Mouse (Mus musculus): ENCODE results near the gene Cyth1. TPM values are rescaled to one million over a fixed set of nuclear protein-coding genes. Genes with fewer than 3 reads are reported as not detected.
A peak's percentile ranks its signal among the peaks of the same experiment; 100 is the strongest.

Cyth1 gene
- 10 to 100 TPM; 54.1 to 56.0 TPM for total RNA-seq (2021)
- polyA plus RNA-seq (2012; rRNA removed): 30.7 and 39.6 TPM in 2 replicates
- long read RNA-seq, transcript Cyth1-201 (13 exons, 3,135 nt): major isoform, 6 of 29 reads
- long read RNA-seq, partial matches to known transcripts: 1 of 29 reads
- long read RNA-seq, other reads (novel, unspliced or antisense): 22 of 29 reads

DNA sequence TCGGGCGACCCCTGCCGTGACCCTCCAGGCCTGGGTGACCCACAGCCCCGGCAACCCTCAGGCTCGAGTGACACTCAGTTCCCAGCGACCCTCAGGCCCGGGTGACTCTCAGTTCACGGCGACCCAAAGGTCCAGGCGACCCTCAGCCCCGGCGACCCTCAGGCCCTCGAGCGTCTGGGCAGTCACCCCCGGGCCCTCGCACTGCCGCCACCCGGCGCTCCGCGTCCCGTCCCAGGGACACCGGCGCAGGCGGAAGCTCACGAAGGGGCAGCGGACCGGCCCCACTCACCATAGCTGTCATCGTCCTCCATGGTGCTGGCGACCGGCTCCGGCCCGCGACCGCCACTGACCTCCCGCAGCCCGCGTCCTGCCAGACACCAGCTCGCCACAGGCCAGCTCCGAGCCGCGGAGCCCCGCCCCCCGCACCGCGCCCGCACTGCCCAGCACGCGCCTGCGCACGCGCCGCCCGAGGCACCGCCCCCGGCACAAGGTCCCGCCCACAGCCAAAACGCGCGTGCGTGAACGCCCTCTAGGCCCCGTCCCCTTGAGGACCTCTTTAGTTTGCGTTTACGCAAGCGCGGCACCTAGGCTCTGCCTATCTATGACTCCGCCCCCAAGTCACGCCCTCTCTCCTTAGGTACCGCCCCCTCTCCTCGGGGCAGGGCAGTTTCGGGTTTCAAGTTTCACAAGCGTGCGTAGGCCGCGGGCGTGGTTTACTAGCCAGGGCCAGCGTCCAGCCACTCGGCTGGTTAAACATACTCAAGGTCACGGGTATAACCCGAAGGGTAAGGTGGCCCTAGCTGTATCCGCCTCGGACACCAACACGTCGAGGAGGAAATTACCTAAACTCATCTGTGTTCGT lies at the start of gene Cyth1:
Gene Cyth1, minus strand, starts transcription at position 443 of the 862 bp plus-strand sequence.
- Histone ChIP-seq H3K27me3 (ENCODE audit: control insufficient read depth, insufficient read depth, low read length) (no peaks in the 10 kb centered on the region), H3K36me3 (ENCODE audit: control insufficient read depth, insufficient read depth, low read length) (peaks cover 7% of the 10 kb centered on the region; the same call in 1 of the 2 replicates), H3K4me1 (ENCODE audit: control insufficient read depth, insufficient read depth, low read length) (peaks cover 10% of the 10 kb centered on the region), H3K79me2 (replicated peaks; ENCODE audit: control insufficient read depth, insufficient read depth, low read length) (peaks cover 1% of the 10 kb centered on the region; the same call in 1 of the 2 replicates), H3K27ac (peak within 1 kb of the TSS; percentile 98), H3K4me3 (peak within 1 kb of the TSS; percentile 79), H3K9ac (ENCODE audit: low read depth, low read length) (peak within 1 kb of the TSS; percentile 90)
- intact Hi-C loops (cut with DNase I): loop anchor here (2.0 kb wide), 1 partner anchor 14 kb away; no protein-coding TSS in a partner anchor
- under 1% methylated on average over 81 of the region's 86 CpGs for WGBS
- TF ChIP-seq CTCF (IDR thresholded peaks at IDR 0.05): no peak
- peak; percentile 70 for TF ChIP-seq EP300 (IDR thresholded peaks at IDR 0.05; ENCODE audit: insufficient read depth, low read depth, low read length)
- peak; percentile 92; the same call in 1 of the 2 replicates for TF ChIP-seq POLR2A (IDR thresholded peaks at IDR 0.05; ENCODE audit: insufficient read depth, low read depth, low read length)
- DNase-seq: peak; percentile 100

DNA sequence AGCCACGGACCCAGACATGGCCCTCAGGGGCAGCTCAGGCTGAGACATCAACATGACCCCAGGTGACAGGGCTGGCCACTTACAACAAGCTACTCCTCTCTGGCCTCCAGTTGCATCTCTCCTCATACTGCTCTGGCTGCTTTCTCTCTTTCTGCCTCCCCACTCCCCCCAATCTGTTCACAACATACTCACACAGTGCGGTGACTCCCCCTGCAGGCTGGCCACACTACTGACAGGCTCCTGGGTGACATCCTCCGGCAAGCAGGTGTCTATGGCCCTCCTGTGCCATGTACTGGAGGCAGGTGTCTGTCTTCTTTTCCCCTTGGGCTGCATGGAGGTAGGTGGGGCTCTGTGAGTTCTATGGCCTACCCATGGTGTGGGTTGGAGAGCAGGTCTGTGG lies 49.6 kb upstream of the Cyth1 start:
- no peak overlapping the region for H3K4me3 ChIP-seq
- DNase-seq: no peak
- H3K36me3 ChIP-seq (ENCODE audit: control insufficient read depth, insufficient read depth, low read length): no peaks in the 10 kb centered on the region
- no peak overlapping the region for H3K27ac ChIP-seq
- no peak for TF ChIP-seq EP300 (IDR thresholded peaks at IDR 0.05; ENCODE audit: insufficient read depth, low read depth, low read length)
- no peak for TF ChIP-seq CTCF (IDR thresholded peaks at IDR 0.05)
- TF ChIP-seq POLR2A (IDR thresholded peaks at IDR 0.05; ENCODE audit: insufficient read depth, low read depth, low read length): no peak
- no peaks in the 10 kb centered on the region for H3K27me3 ChIP-seq (ENCODE audit: control insufficient read depth, insufficient read depth, low read length)
- H3K4me1 ChIP-seq (ENCODE audit: control insufficient read depth, insufficient read depth, low read length): no peaks in the 10 kb centered on the region
- no peaks in the 10 kb centered on the region for H3K79me2 ChIP-seq (replicated peaks; ENCODE audit: control insufficient read depth, insufficient read depth, low read length)
- 78% methylated on average over 3 of the region's 3 CpGs for WGBS
- intact Hi-C loops (cut with DNase I): no loop called here
- H3K9ac ChIP-seq (ENCODE audit: low read depth, low read length): no peak overlapping the region

DNA sequence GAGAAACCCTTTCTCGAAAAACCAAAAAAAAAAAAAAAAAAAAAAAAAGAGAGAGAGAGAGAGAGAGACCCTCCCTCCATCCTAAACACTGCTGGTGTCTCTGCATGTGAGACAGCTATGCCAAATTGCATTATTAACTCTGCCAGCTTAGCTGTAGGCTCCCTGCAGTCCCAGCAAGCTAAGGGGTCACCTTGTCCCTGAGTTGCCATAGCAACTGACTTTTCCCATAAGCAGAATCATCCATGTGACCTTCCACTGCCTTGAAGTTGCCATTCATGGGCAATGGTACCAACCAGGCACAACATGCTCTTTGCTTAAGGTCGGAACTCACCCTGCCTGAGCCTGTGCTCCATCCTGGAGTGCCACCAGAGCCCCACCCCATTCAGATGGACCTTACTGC lies 46.6 kb upstream of the Cyth1 start:
- H3K36me3 ChIP-seq (ENCODE audit: control insufficient read depth, insufficient read depth, low read length): no peaks in the 10 kb centered on the region
- DNase-seq: no peak
- H3K27ac ChIP-seq: no peak overlapping the region
- H3K4me3 ChIP-seq: no peak overlapping the region
- H3K79me2 ChIP-seq (replicated peaks; ENCODE audit: control insufficient read depth, insufficient read depth, low read length): no peaks in the 10 kb centered on the region
- H3K4me1 ChIP-seq (ENCODE audit: control insufficient read depth, insufficient read depth, low read length): peaks cover 2% of the 10 kb centered on the region
- 76% methylated on average over 2 of the region's 2 CpGs for WGBS
- intact Hi-C loops (cut with DNase I): no loop called here
- no peak overlapping the region for H3K9ac ChIP-seq (ENCODE audit: low read depth, low read length)
- TF ChIP-seq POLR2A (IDR thresholded peaks at IDR 0.05; ENCODE audit: insufficient read depth, low read depth, low read length) (no peak), EP300 (IDR thresholded peaks at IDR 0.05; ENCODE audit: insufficient read depth, low read depth, low read length) (no peak), CTCF (IDR thresholded peaks at IDR 0.05) (no peak)
- no peaks in the 10 kb centered on the region for H3K27me3 ChIP-seq (ENCODE audit: control insufficient read depth, insufficient read depth, low read length)

DNA sequence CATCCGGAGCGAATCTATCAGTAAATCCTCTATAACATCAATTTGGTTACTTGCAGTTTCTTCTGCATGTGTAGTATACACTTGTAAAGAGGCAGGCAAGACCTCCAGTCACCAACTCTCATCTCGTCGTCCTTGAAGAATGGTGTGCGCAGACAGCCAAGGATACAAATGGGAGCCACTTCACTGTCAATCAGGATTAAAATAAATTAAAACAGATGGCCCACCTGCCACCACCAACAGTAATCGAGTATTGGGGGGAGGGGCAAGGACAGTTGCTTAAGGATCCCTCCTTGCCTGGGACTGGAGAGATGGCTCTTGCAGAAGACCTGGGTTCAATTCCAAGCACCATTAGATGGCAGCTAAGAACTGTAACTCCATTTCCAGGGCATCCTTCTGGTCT lies 44.3 kb upstream of the Cyth1 start:
- Histone ChIP-seq H3K36me3 (ENCODE audit: control insufficient read depth, insufficient read depth, low read length) (no peaks in the 10 kb centered on the region), H3K4me1 (ENCODE audit: control insufficient read depth, insufficient read depth, low read length) (peaks cover 8% of the 10 kb centered on the region), H3K27me3 (ENCODE audit: control insufficient read depth, insufficient read depth, low read length) (no peaks in the 10 kb centered on the region), H3K27ac (no peak overlapping the region), H3K79me2 (replicated peaks; ENCODE audit: control insufficient read depth, insufficient read depth, low read length) (no peaks in the 10 kb centered on the region), H3K9ac (ENCODE audit: low read depth, low read length) (no peak overlapping the region), H3K4me3 (no peak overlapping the region)
- no peak for DNase-seq
- WGBS: 67% methylated on average over 6 of the region's 6 CpGs
- no peak for TF ChIP-seq EP300 (IDR thresholded peaks at IDR 0.05; ENCODE audit: insufficient read depth, low read depth, low read length)
- no peak for TF ChIP-seq POLR2A (IDR thresholded peaks at IDR 0.05; ENCODE audit: insufficient read depth, low read depth, low read length)
- TF ChIP-seq CTCF (IDR thresholded peaks at IDR 0.05): no peak
- intact Hi-C loops (cut with DNase I): no loop called here

DNA sequence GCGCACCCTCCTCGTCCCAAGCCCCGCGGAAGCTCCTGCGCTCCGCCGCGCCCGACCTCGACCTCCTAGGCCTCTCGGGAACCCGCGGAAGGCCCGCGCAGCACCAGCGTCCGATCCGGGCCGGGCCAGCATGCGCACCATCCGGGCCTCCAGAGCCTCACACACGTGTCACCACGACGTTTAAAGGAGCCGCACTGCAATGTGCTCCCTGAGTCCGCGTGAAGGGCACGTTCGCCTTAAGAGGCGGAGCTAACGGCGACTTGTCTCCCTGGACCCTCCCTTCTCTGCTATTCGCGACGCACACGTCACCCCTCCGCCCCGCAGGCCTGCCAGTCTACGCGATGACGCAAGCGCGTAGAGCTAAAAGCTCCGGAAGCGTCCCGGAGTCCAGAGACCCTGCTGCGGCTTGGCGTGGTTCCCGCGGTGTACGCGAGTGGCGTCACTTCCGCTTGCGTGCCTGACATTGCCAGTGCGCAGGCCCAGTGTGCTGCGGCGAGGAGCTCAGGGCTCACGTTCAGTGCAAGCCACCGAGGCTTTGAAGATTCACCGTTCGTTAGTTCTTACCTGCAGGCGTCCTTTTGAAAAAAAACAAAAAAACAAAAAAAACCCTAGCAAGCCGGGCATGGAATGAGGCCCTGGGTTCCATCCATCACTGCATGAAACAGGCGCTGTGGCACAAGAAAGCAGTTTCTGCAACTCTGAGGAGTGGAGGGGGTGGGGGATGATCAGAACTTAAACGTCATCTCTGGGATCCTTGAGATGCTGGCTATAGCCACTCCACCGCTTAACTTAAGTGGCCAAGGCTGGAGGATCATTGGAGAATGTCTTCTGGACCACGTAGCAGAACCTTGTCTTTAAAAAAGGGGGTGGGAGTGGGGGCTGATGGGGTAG lies 41.9 kb upstream of the Cyth1 start, which contains the start of gene Usp36:
Gene Usp36, minus strand, starts transcription at position 246 of the 891 bp plus-strand sequence.
- Histone ChIP-seq H3K79me2 (replicated peaks; ENCODE audit: control insufficient read depth, insufficient read depth, low read length) (no peaks in the 10 kb centered on the region), H3K27me3 (ENCODE audit: control insufficient read depth, insufficient read depth, low read length) (no peaks in the 10 kb centered on the region), H3K4me1 (ENCODE audit: control insufficient read depth, insufficient read depth, low read length) (peaks cover 8% of the 10 kb centered on the region), H3K36me3 (ENCODE audit: control insufficient read depth, insufficient read depth, low read length) (no peaks in the 10 kb centered on the region), H3K27ac (peak within 1 kb of the TSS; percentile 96), H3K9ac (ENCODE audit: low read depth, low read length) (peak within 1 kb of the TSS; percentile 68), H3K4me3 (peak within 1 kb of the TSS; percentile 97)
- WGBS: 1% methylated on average over 68 of the region's 68 CpGs
- intact Hi-C loops (cut with DNase I): no loop called here
- TF ChIP-seq CTCF (IDR thresholded peaks at IDR 0.05): no peak; the same call in 1 of the 2 replicates
- peak; percentile 98 for TF ChIP-seq POLR2A (IDR thresholded peaks at IDR 0.05; ENCODE audit: insufficient read depth, low read depth, low read length)
- TF ChIP-seq EP300 (IDR thresholded peaks at IDR 0.05; ENCODE audit: insufficient read depth, low read depth, low read length): 0 out of 2 replicates have a peak, but pooled peaks have one; percentile 39
- DNase-seq: peak; percentile 99 to 100
